Mouse (Mus musculus): ENCODE measurements at regions not wholly inside any gene's neighbourhood (a gene's known extent, or its start where the extent isn't known, plus 50 kb on each side); places are given as distances from the start of the nearest gene placed in this dataset.

DNA sequence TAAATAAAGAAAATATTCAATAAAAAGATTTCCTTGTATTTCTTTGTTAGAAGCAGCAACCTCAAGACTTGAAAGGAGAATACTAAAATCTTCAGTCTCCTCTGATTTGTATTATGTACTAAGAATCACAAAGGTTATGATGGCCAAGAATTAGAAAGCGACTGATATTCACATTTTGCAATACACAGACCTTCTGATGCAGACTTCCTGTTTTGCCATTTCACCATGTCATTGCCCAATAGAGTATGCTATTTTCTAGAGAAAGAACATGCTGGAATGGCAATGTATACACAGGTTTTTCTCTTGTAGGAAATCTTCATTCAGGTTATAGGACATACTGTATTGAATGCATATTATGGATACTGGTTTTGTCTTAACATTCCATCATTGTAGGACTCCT, 250.7 kb upstream of the Chrm2 start:
- WGBS: 71% methylated on average over 1 of the region's 1 CpGs
- Histone ChIP-seq H3K4me2 (ENCODE audit: low read depth, low read length) (no peak overlapping the region), H3K36me3 (ENCODE audit: control insufficient read depth, insufficient read depth, low read length) (no peaks in the 10 kb centered on the region), H3K4me1 (replicated peaks; ENCODE audit: control insufficient read depth, insufficient read depth, low read length) (no peaks in the 10 kb centered on the region), H3K27ac (ENCODE audit: low read length) (no peak overlapping the region), H3K27me3 (ENCODE audit: control insufficient read depth, insufficient read depth, low read depth, low read length) (no peaks in the 10 kb centered on the region), H3K9ac (ENCODE audit: low read length) (no peak overlapping the region), H3K4me3 (ENCODE audit: low read length) (no peak overlapping the region), H3K9me3 (ENCODE audit: control insufficient read depth, low read length) (0 out of 2 replicates have a peak, but pooled peaks cover 2% of the 10 kb centered on the region)
- ATAC-seq (ENCODE audit: low read depth): no peak

DNA sequence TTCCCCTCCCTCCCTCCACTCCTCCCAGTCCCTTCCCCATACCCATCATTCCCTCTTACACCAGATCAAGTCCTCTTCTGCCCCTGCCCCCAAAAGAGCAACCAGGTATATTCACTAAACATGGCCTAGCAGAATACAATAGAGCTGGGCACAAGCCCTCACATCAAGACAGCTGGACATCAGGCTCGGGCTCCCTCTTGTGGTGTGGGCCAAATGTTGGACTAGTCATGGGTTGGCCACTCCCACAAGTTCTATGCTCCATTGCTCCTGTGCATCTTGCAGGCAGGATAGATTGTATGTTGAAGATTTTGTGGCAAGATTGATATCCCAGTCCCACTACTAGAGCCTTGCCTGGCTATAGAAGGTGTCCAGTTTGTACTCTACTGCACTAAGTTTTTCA, 240.6 kb upstream of the Chrm2 start:
- Histone ChIP-seq H3K9me3 (ENCODE audit: control insufficient read depth, low read length) (no peaks in the 10 kb centered on the region), H3K4me3 (ENCODE audit: low read length) (no peak overlapping the region), H3K4me1 (replicated peaks; ENCODE audit: control insufficient read depth, insufficient read depth, low read length) (no peaks in the 10 kb centered on the region), H3K9ac (ENCODE audit: low read length) (no peak overlapping the region), H3K36me3 (ENCODE audit: control insufficient read depth, insufficient read depth, low read length) (no peaks in the 10 kb centered on the region), H3K4me2 (ENCODE audit: low read depth, low read length) (no peak overlapping the region), H3K27me3 (ENCODE audit: control insufficient read depth, insufficient read depth, low read depth, low read length) (no peaks in the 10 kb centered on the region), H3K27ac (ENCODE audit: low read length) (no peak overlapping the region)
- 64% methylated on average over 1 of the region's 1 CpGs for WGBS
- ATAC-seq (ENCODE audit: low read depth): no peak

DNA sequence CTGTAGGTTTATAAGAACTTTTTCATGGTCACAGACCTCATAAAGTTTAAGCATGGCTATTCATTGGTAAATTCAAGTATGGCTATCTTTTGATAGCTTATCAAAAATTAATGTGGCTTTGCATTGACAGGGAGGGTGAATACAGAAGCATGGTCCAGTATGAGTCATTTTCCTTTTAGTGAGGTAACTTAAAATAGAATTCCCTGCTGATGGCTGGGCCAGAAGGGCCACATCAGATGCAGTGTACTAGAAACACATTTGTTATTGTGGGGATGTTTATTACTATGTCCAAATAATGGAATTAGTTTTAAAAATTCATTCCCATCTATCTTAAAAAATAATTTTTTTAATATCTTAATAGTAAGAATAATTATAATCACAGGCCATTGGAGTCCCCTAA, 213.4 kb upstream of the Chrm2 start:
- Histone ChIP-seq H3K4me2 (ENCODE audit: low read depth, low read length) (no peak overlapping the region), H3K36me3 (ENCODE audit: control insufficient read depth, insufficient read depth, low read length) (no peaks in the 10 kb centered on the region), H3K4me3 (ENCODE audit: low read length) (no peak overlapping the region), H3K9ac (ENCODE audit: low read length) (no peak overlapping the region), H3K27me3 (ENCODE audit: control insufficient read depth, insufficient read depth, low read depth, low read length) (no peaks in the 10 kb centered on the region), H3K4me1 (replicated peaks; ENCODE audit: control insufficient read depth, insufficient read depth, low read length) (no peaks in the 10 kb centered on the region), H3K27ac (ENCODE audit: low read length) (no peak overlapping the region), H3K9me3 (ENCODE audit: control insufficient read depth, low read length) (no peaks in the 10 kb centered on the region; the same call in 1 of the 2 replicates)
- ATAC-seq (ENCODE audit: low read depth): no peak

DNA sequence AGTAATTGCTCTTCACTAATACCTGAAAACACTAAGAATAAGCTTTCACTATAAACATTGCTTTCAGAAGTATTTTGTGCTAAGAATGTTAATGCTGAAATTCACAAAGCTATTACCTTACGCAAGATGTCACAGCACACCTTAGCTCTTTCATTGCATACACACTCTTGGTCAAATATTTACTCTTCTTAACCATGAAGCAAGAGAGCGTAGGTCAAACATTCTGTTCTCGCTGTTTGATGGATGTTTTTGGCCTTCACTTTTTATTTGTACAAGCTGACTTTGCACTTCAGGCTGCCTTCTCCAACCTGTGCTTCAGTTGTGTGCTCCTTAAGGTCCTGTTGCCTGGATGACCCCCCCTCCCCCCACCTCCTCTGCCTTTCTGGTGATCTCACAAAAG, 212.8 kb upstream of the Chrm2 start:
- H3K4me1 ChIP-seq (replicated peaks; ENCODE audit: control insufficient read depth, insufficient read depth, low read length): no peaks in the 10 kb centered on the region
- no peak overlapping the region for H3K4me2 ChIP-seq (ENCODE audit: low read depth, low read length)
- no peaks in the 10 kb centered on the region for H3K36me3 ChIP-seq (ENCODE audit: control insufficient read depth, insufficient read depth, low read length)
- H3K27ac ChIP-seq (ENCODE audit: low read length): no peak overlapping the region
- WGBS: 22% methylated on average over 3 of the region's 3 CpGs
- no peaks in the 10 kb centered on the region for H3K27me3 ChIP-seq (ENCODE audit: control insufficient read depth, insufficient read depth, low read depth, low read length)
- H3K9ac ChIP-seq (ENCODE audit: low read length): no peak overlapping the region
- no peaks in the 10 kb centered on the region; the same call in 1 of the 2 replicates for H3K9me3 ChIP-seq (ENCODE audit: control insufficient read depth, low read length)
- no peak overlapping the region for H3K4me3 ChIP-seq (ENCODE audit: low read length)
- peak; percentile 71 for ATAC-seq (ENCODE audit: low read depth)

DNA sequence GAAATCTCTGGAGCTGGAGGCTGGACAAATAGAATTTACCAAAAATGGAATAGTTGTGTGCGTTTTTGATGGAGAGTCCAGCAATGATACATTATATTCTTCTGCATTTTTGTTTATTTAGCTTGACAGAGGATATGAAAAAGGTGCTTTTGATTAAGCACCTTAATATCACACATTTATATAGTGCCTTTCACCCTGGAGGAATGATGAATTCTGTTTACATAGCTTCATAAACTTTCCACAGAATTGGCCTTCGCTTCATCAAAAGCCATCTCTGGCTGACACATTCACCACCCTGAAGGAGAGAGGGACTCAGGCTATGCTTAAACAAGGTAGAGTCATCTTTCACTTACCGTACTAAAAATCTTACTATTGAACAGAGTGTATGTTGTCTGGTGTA, 208.0 kb upstream of the Chrm2 start:
- ATAC-seq (ENCODE audit: low read depth): no peak
- no peaks in the 10 kb centered on the region for H3K27me3 ChIP-seq (ENCODE audit: control insufficient read depth, insufficient read depth, low read depth, low read length)
- H3K9me3 ChIP-seq (ENCODE audit: control insufficient read depth, low read length): no peaks in the 10 kb centered on the region; the same call in 1 of the 2 replicates
- H3K4me2 ChIP-seq (ENCODE audit: low read depth, low read length): no peak overlapping the region
- no peaks in the 10 kb centered on the region for H3K4me1 ChIP-seq (replicated peaks; ENCODE audit: control insufficient read depth, insufficient read depth, low read length)
- H3K9ac ChIP-seq (ENCODE audit: low read length): no peak overlapping the region
- no peaks in the 10 kb centered on the region for H3K36me3 ChIP-seq (ENCODE audit: control insufficient read depth, insufficient read depth, low read length)
- no peak overlapping the region for H3K4me3 ChIP-seq (ENCODE audit: low read length)
- H3K27ac ChIP-seq (ENCODE audit: low read length): no peak overlapping the region
- WGBS: 35% methylated on average over 3 of the region's 3 CpGs

DNA sequence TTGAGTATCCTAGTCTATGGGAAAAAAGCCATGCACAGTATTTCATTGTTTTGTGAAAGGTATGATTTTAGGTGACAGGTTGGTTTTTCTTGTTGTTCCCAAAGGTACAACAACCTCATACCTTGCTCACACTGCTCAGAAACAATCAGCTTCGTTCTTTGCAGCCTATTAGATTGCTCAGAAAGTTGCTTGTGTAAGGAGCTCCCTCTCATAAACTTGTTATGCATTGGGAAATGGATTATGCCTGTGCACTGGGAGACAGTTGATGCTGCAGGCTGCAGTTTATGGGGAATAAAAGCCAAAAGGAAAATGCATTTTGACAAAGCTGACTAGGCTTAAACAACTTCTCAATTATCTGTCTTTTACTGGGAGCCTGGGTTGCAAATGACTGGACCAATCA, 205.2 kb upstream of the Chrm2 start:
- H3K9me3 ChIP-seq (ENCODE audit: control insufficient read depth, low read length): no peaks in the 10 kb centered on the region
- no peaks in the 10 kb centered on the region for H3K36me3 ChIP-seq (ENCODE audit: control insufficient read depth, insufficient read depth, low read length)
- 59% methylated on average over 1 of the region's 1 CpGs for WGBS
- H3K4me3 ChIP-seq (ENCODE audit: low read length): no peak overlapping the region
- H3K27me3 ChIP-seq (ENCODE audit: control insufficient read depth, insufficient read depth, low read depth, low read length): no peaks in the 10 kb centered on the region
- H3K4me2 ChIP-seq (ENCODE audit: low read depth, low read length): no peak overlapping the region
- no peaks in the 10 kb centered on the region for H3K4me1 ChIP-seq (replicated peaks; ENCODE audit: control insufficient read depth, insufficient read depth, low read length)
- ATAC-seq (ENCODE audit: low read depth): no peak
- H3K9ac ChIP-seq (ENCODE audit: low read length): no peak overlapping the region
- H3K27ac ChIP-seq (ENCODE audit: low read length): no peak overlapping the region

DNA sequence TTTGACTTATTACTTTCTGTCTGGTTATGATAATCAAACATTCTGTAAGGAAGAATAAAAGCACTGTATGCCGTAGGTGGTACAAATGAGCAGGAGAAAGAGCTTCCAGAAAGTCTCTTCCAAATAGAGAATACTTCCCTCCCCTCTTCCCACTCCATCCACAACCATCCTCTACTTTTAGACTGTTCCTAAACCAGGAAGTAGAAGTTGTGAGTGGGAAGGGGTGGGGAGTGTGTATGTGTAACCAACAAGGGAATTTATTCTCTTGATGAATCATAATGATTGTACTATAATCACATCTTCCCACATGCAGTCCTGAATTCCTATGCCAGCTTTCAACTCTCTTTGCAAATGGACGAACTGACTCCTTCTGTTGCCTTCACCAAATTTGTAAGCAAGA, 181.2 kb upstream of the Chrm2 start:
- 81% methylated on average over 2 of the region's 2 CpGs for WGBS
- Histone ChIP-seq H3K4me3 (ENCODE audit: low read length) (no peak overlapping the region), H3K4me1 (replicated peaks; ENCODE audit: control insufficient read depth, insufficient read depth, low read length) (no peaks in the 10 kb centered on the region), H3K27ac (ENCODE audit: low read length) (no peak overlapping the region), H3K9ac (ENCODE audit: low read length) (no peak overlapping the region), H3K4me2 (ENCODE audit: low read depth, low read length) (no peak overlapping the region), H3K27me3 (ENCODE audit: control insufficient read depth, insufficient read depth, low read depth, low read length) (no peaks in the 10 kb centered on the region), H3K36me3 (ENCODE audit: control insufficient read depth, insufficient read depth, low read length) (no peaks in the 10 kb centered on the region), H3K9me3 (ENCODE audit: control insufficient read depth, low read length) (no peaks in the 10 kb centered on the region)
- no peak for ATAC-seq (ENCODE audit: low read depth)

DNA sequence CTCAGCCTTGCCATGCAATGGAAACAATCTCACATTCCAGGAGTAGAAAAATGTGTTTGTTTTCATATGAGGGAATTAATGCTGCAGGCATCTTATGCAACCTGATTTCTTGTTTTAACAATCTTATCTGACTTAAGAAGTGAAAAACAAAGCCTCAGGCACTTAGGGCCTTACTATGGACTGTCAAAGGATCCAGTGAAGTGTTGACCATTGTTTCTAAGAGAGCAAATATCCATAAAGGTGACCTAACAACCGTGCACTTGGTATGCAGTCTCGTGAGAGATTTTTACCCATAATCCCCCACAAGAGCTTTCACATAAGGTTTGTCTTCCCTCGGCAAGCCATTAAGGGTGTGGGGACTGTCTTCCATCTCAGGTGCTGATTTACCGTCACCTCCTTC, 166.6 kb upstream of the Chrm2 start:
- ATAC-seq (ENCODE audit: low read depth): peak; percentile 68; the same call in 1 of the 2 replicates
- H3K27me3 ChIP-seq (ENCODE audit: control insufficient read depth, insufficient read depth, low read depth, low read length): no peaks in the 10 kb centered on the region
- H3K9me3 ChIP-seq (ENCODE audit: control insufficient read depth, low read length): no peaks in the 10 kb centered on the region
- no peak overlapping the region for H3K4me3 ChIP-seq (ENCODE audit: low read length)
- WGBS: 57% methylated on average over 4 of the region's 4 CpGs
- H3K27ac ChIP-seq (ENCODE audit: low read length): no peak overlapping the region
- H3K9ac ChIP-seq (ENCODE audit: low read length): no peak overlapping the region
- H3K36me3 ChIP-seq (ENCODE audit: control insufficient read depth, insufficient read depth, low read length): no peaks in the 10 kb centered on the region
- H3K4me1 ChIP-seq (replicated peaks; ENCODE audit: control insufficient read depth, insufficient read depth, low read length): no peaks in the 10 kb centered on the region
- no peak overlapping the region for H3K4me2 ChIP-seq (ENCODE audit: low read depth, low read length)

DNA sequence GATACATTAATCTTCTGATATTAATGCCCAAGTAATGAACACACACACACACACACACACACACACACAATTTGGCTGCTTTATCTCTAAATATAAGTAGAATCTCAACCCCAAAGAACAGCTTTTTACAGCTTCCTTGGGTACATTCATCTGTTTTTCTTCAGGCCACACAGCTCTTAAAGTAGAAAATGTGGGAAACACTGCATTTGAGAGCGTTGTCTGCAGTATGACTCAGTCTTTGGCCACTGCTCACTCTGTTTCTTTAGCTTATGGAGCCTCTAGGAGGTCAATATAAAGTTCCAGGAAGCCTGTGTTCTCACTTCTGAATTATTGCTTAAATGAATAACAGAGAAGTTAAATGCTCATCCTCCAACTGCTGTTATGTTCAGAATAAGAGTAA, 153.4 kb upstream of the Chrm2 start:
- no peak overlapping the region for H3K4me2 ChIP-seq (ENCODE audit: low read depth, low read length)
- 65% methylated on average over 1 of the region's 1 CpGs for WGBS
- H3K27me3 ChIP-seq (ENCODE audit: control insufficient read depth, insufficient read depth, low read depth, low read length): no peaks in the 10 kb centered on the region
- no peak overlapping the region for H3K9ac ChIP-seq (ENCODE audit: low read length)
- no peak overlapping the region for H3K27ac ChIP-seq (ENCODE audit: low read length)
- H3K36me3 ChIP-seq (ENCODE audit: control insufficient read depth, insufficient read depth, low read length): no peaks in the 10 kb centered on the region
- H3K9me3 ChIP-seq (ENCODE audit: control insufficient read depth, low read length): no peaks in the 10 kb centered on the region
- no peaks in the 10 kb centered on the region for H3K4me1 ChIP-seq (replicated peaks; ENCODE audit: control insufficient read depth, insufficient read depth, low read length)
- no peak for ATAC-seq (ENCODE audit: low read depth)
- no peak overlapping the region for H3K4me3 ChIP-seq (ENCODE audit: low read length)

DNA sequence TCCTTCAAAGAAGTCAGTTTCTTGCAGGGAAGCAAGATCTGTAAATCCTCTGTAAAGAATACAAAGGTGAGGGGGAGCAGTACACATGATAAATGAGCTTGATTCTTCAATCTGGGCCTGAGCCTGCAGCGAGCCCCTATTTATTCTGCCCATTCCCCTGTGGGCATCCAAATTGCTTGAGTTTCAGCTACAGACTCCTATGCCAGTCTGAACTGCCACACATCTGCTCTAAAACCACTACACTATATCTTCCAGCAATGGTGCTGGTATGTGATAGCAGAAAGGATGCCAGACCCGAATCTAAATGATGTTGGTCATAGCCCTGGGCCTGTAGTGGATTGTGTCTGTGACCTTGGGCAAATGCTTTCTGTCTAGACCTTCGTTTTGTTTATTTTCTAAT, 140.9 kb upstream of the Chrm2 start:
- ATAC-seq (ENCODE audit: low read depth): no peak
- Histone ChIP-seq H3K9me3 (ENCODE audit: control insufficient read depth, low read length) (no peaks in the 10 kb centered on the region), H3K27me3 (ENCODE audit: control insufficient read depth, insufficient read depth, low read depth, low read length) (no peaks in the 10 kb centered on the region), H3K4me3 (ENCODE audit: low read length) (no peak overlapping the region), H3K36me3 (ENCODE audit: control insufficient read depth, insufficient read depth, low read length) (no peaks in the 10 kb centered on the region), H3K9ac (ENCODE audit: low read length) (no peak overlapping the region), H3K27ac (ENCODE audit: low read length) (no peak overlapping the region), H3K4me2 (ENCODE audit: low read depth, low read length) (no peak overlapping the region), H3K4me1 (replicated peaks; ENCODE audit: control insufficient read depth, insufficient read depth, low read length) (no peaks in the 10 kb centered on the region)
- 41% methylated on average over 3 of the region's 3 CpGs for WGBS
